Mouse (Mus musculus): Measurements from ENCODE around the gene Ublcp1.

DNA sequence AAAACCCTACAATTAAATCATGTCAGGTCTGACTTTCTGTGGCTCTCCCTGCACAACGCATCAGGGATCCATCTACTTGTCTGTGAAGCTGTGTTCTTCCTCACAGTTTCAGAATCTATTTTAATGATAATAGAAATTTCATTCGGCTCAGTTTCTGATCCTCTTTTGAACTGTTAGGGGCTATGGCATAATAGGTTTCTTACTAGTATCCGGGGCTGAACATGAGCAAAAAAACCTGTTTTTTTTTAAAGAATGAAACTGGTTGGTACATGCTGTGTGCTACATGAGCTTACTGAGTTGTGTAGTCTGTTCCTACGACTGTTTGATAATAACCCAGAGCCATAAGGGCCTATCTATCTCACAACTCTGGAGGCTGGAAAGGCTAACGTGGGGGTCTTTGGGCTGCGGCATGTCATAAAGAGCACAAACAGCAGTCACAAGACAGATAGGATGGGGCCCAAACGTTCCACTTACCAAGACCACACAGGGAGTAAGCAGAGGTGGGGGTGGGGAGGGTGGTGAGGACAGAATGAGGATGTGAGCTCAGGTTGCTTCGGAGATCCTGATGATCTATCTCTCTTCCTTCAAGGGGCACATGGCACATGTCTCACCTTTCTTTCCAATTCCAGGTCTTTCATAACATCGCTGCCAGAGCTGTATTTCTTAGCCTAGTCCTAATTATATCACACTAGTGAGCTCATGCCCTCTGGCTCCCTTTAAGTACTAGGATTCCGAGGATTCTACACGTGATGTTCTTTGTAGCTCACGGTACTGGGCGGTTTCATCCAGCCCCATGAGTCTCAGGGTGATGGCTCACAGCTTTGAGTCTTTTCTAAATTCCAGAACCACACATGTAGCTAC, 28.3 kb upstream of the Ublcp1 start:
- TF ChIP-seq POLR2A (IDR thresholded peaks at IDR 0.05; ENCODE audit: insufficient read depth, low read length), result no peak
- no peak for TF ChIP-seq CTCF (IDR thresholded peaks at IDR 0.05; ENCODE audit: low read depth, low read length)
